Mouse (Mus musculus): ENCODE data around the gene Smarcc2.

DNA sequence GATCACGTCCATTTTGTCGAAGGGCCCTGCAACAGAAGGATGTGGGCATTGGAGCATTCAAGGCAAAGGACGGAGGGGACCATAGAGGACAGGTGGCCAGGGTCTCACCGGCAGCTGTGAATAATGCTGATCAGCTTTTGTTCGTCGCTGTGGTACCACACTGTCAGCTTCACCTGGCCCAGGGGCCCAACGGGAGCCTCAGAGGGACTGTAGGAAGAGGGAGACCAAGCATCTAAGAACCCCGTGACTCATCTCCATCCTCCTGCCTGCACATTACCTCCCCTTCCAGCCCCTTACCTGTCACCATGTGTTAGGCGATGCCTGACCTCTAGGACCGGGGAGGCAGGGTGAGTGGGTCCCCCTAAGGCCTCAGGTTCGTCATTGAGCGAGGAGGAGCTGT, 52.7 kb downstream of the Smarcc2 start:
- TF ChIP-seq CTCF (IDR thresholded peaks at IDR 0.05) = no peak
- no peak for TF ChIP-seq POLR2A (IDR thresholded peaks at IDR 0.05; ENCODE audit: insufficient read depth, low read depth, low read length)
